In genomic region chr3:143752660-143753059, GRCm38 (mm10) we compare ENCODE assay signal across 30 mouse cellular contexts.
A peak's percentile ranks its signal among the peaks of the same experiment; 100 is the strongest.
DNase-seq lines count a peak whose midpoint lies in the region; ATAC-seq and TF ChIP-seq lines count a peak whose summit lies in the region.
"Had no signal": no experiment of that assay in that cellular context is flagged by ENCODE, and none has a peak within 500 bp of the region (broad histone marks: within the 10 kb centered on the region; RNA-seq: fewer than 3 reads in every experiment).

No protein-coding gene starts in this region.

- no peak for TF ChIP-seq EP300 in heart, postnatal 0 days (IDR thresholded peaks at IDR 0.05; ENCODE audit: low read depth)
- TF ChIP-seq EP300 in liver, postnatal 0 days (IDR thresholded peaks at IDR 0.05; ENCODE audit: low read depth), result no peak
- no peak for TF ChIP-seq EP300 in CH12.LX (IDR thresholded peaks at IDR 0.05; ENCODE audit: low read length)

- no peak for DNase-seq in heart, postnatal 0 days (ENCODE audit: low spot score)
- DNase-seq in heart, postnatal 10 days, result no peak
- no peak for DNase-seq in liver, postnatal 0 days
- DNase-seq in liver, embryonic 11.5 days (ENCODE audit: low spot score), result no peak
- peak; percentile 12 for DNase-seq in CH12.LX (ENCODE audit: extremely low read depth)
- no peak for DNase-seq in brain, embryonic 14.5 days (ENCODE audit: low read depth)
- no peak for DNase-seq in spleen, adult 18-20 months
- no peak for DNase-seq in Muller cell, postnatal 12 days (ENCODE audit: inconsistent ontology term)
- DNase-seq: adrenal gland, adult 8-10 months; cerebellum, adult 11 months; cerebellum, adult 9-10 months; cerebellum, postnatal 36 days; embryo, embryonic 11 days; heart, postnatal 36 days; kidney, adult 18-20 months; kidney, postnatal 4 days; layer of hippocampus, adult 9-11 months; right cerebral cortex, postnatal 4 days; thymus, adult 18-20 months; thymus, postnatal 25 days had no signal

- no peaks in the 10 kb centered on the region for H3K9me3 ChIP-seq in heart, postnatal 0 days (replicated peaks; ENCODE audit: control insufficient read depth, low read length)
- H3K9me3 ChIP-seq in liver, postnatal 0 days (ENCODE audit: low read length), result no peaks in the 10 kb centered on the region
- H3K9me3 ChIP-seq in liver, embryonic 11.5 days (ENCODE audit: control insufficient read depth, low read length), result no peaks in the 10 kb centered on the region
- H3K9me3 ChIP-seq in CH12.LX (replicated peaks; ENCODE audit: low read length), result no peaks in the 10 kb centered on the region
- H3K9me3 ChIP-seq: embryonic facial prominence, embryonic 12.5 days; hindbrain, embryonic 13.5 days; limb, embryonic 10.5 days; limb, embryonic 15.5 days; neural tube, embryonic 12.5 days had no signal

- no peaks in the 10 kb centered on the region for H3K27me3 ChIP-seq in heart, postnatal 0 days (ENCODE audit: control insufficient read depth, insufficient read depth, low read length)
- H3K27me3 ChIP-seq in liver, postnatal 0 days (ENCODE audit: insufficient read depth, low read length), result no peaks in the 10 kb centered on the region
- H3K27me3 ChIP-seq in liver, embryonic 11.5 days (replicated peaks; ENCODE audit: control insufficient read depth, insufficient read depth, low read length), result no peaks in the 10 kb centered on the region
- H3K27me3 ChIP-seq in CH12.LX (replicated peaks), result no peaks in the 10 kb centered on the region
- H3K27me3 ChIP-seq: embryonic facial prominence, embryonic 12.5 days; hindbrain, embryonic 13.5 days; limb, embryonic 15.5 days; neural tube, embryonic 12.5 days had no signal

- no peak overlapping the region for H3K4me2 ChIP-seq in heart, postnatal 0 days (ENCODE audit: low read depth, low read length)
- H3K4me2 ChIP-seq in liver, postnatal 0 days (ENCODE audit: low read depth, low read length), result no peak overlapping the region
- no peak overlapping the region for H3K4me2 ChIP-seq in liver, embryonic 11.5 days
- no peak overlapping the region for H3K4me2 ChIP-seq in CH12.LX (ENCODE audit: insufficient read depth, low read depth, poor library complexity, severe bottlenecking)
- H3K4me2 ChIP-seq: embryonic facial prominence, embryonic 12.5 days; hindbrain, embryonic 13.5 days; limb, embryonic 15.5 days; neural tube, embryonic 12.5 days had no signal

- no peaks in the 10 kb centered on the region for H3K79me2 ChIP-seq in CH12.LX (replicated peaks; ENCODE audit: control insufficient read depth, extremely low read depth, insufficient read depth, poor library complexity, severe bottlenecking)

- H3K4me1 ChIP-seq in heart, postnatal 0 days (ENCODE audit: control insufficient read depth, insufficient read depth), result no peaks in the 10 kb centered on the region
- no peaks in the 10 kb centered on the region for H3K4me1 ChIP-seq in liver, postnatal 0 days (ENCODE audit: insufficient read depth)
- H3K4me1 ChIP-seq in liver, embryonic 11.5 days (replicated peaks; ENCODE audit: control insufficient read depth, insufficient read depth, low read length), result no peaks in the 10 kb centered on the region
- H3K4me1 ChIP-seq in CH12.LX (ENCODE audit: control insufficient read depth in 1 of 2, insufficient read depth in 2 of 2), result no peaks in the 10 kb centered on the region
- H3K4me1 ChIP-seq: hindbrain, embryonic 13.5 days; neural tube, embryonic 12.5 days had no signal

- TF ChIP-seq CTCF in heart, postnatal 0 days (IDR thresholded peaks at IDR 0.05; ENCODE audit: low read depth), result 0 out of 2 replicates have a peak, but pooled peaks have one; percentile 7
- peak; percentile 21; the same call in 1 of the 2 replicates for TF ChIP-seq CTCF in liver, postnatal 0 days (IDR thresholded peaks at IDR 0.05; ENCODE audit: low read depth)
- peak; percentile 5 to 64; a peak in 2 of 4 replicates for TF ChIP-seq CTCF in CH12.LX (conservative IDR thresholded peaks at IDR 0.05 in 1 of 2, IDR thresholded peaks at IDR 0.05 in 1 of 2; ENCODE audit: low read depth in 2 of 2, low read length in 2 of 2)
- TF ChIP-seq CTCF in brain, embryonic 14.5 days (IDR thresholded peaks at IDR 0.05; ENCODE audit: borderline replicate concordance, extremely low read depth, insufficient read depth, insufficient read length), result 0 out of 2 replicates have a peak, but pooled peaks have one; percentile 12

- no peak for ATAC-seq in heart, postnatal 0 days (ENCODE audit: insufficient read depth, low read depth)
- no peak for ATAC-seq in liver, postnatal 0 days
- no peak for ATAC-seq in liver, embryonic 11.5 days (replicated peaks; ENCODE audit: low FRiP score)
- ATAC-seq: forebrain, embryonic 14.5 days; midbrain, embryonic 16.5 days had no signal

- 64% methylated on average over 1 of the region's 1 CpGs for WGBS in heart, postnatal 0 days
- WGBS in liver, postnatal 0 days (ENCODE audit: insufficient replicate concordance), result 53% methylated on average over 1 of the region's 1 CpGs
- WGBS in liver, embryonic 11.5 days, result 62% methylated on average over 1 of the region's 1 CpGs

- intact Hi-C loops in heart, postnatal 10 days (cut with DNase I), result no loop called here

- in situ Hi-C loops in CH12.LX (cut with MboI; ENCODE audit: low pct_ligation_motif_present, low pct_unique_long_range_greater_than_20kb, low sequenced_read_pairs), result no loop called here

- H3K36me3 ChIP-seq in heart, postnatal 0 days (replicated peaks; ENCODE audit: control insufficient read depth, insufficient read depth, low read length), result no peaks in the 10 kb centered on the region
- no peaks in the 10 kb centered on the region for H3K36me3 ChIP-seq in liver, postnatal 0 days (replicated peaks; ENCODE audit: insufficient read depth, low read length)
- H3K36me3 ChIP-seq in liver, embryonic 11.5 days (ENCODE audit: control insufficient read depth, insufficient read depth, low read length), result no peaks in the 10 kb centered on the region
- H3K36me3 ChIP-seq in CH12.LX (replicated peaks in 1 of 2; ENCODE audit: control insufficient read depth in 1 of 2, insufficient read depth in 1 of 2, low read length in 1 of 2), result no peaks in the 10 kb centered on the region
- H3K36me3 ChIP-seq: embryonic facial prominence, embryonic 12.5 days; hindbrain, embryonic 13.5 days; limb, embryonic 10.5 days; limb, embryonic 15.5 days; neural tube, embryonic 12.5 days had no signal

- TF ChIP-seq POLR2A in CH12.LX (IDR thresholded peaks at IDR 0.05; ENCODE audit: low read depth, low read length), result no peak
- no peak for TF ChIP-seq POLR2A in brain, embryonic 14.5 days (IDR thresholded peaks at IDR 0.05; ENCODE audit: borderline replicate concordance, extremely low read depth, insufficient read depth, insufficient read length, poor library complexity, severe bottlenecking)

- no peak overlapping the region for H3K4me3 ChIP-seq in heart, postnatal 0 days (ENCODE audit: low read depth, low read length)
- H3K4me3 ChIP-seq in liver, postnatal 0 days (ENCODE audit: low read depth, low read length), result no peak overlapping the region
- no peak overlapping the region for H3K4me3 ChIP-seq in liver, embryonic 11.5 days (ENCODE audit: low read depth, low read length)
- H3K4me3 ChIP-seq in CH12.LX (replicated peaks in 1 of 3; ENCODE audit: low read depth in 2 of 3, low read length in 2 of 3, poor library complexity in 1 of 3), result no peak overlapping the region
- H3K4me3 ChIP-seq: embryonic facial prominence, embryonic 12.5 days; hindbrain, embryonic 13.5 days; limb, embryonic 10.5 days; limb, embryonic 15.5 days; myocyte; neural tube, embryonic 12.5 days had no signal

- H3K9ac ChIP-seq in heart, postnatal 0 days (replicated peaks; ENCODE audit: low read depth, low read length), result no peak overlapping the region
- H3K9ac ChIP-seq in liver, postnatal 0 days (replicated peaks), result no peak overlapping the region
- H3K9ac ChIP-seq in liver, embryonic 11.5 days (ENCODE audit: low read depth, low read length), result no peak overlapping the region
- H3K9ac ChIP-seq in CH12.LX (ENCODE audit: insufficient read depth, low read depth), result no peak overlapping the region
- H3K9ac ChIP-seq: embryonic facial prominence, embryonic 12.5 days; hindbrain, embryonic 13.5 days; limb, embryonic 15.5 days; liver, embryonic 14.5 days; neural tube, embryonic 12.5 days had no signal

- dilution Hi-C loops in CH12.LX (cut with MboI; ENCODE audit: extremely low pct_ligation_motif_present, extremely low pct_unique_long_range_greater_than_20kb, low sequenced_read_pairs), result no loop called here

- H3K27ac ChIP-seq in heart, postnatal 0 days (ENCODE audit: low read depth), result no peak overlapping the region
- H3K27ac ChIP-seq in liver, postnatal 0 days (ENCODE audit: low read depth), result no peak overlapping the region
- no peak overlapping the region for H3K27ac ChIP-seq in liver, embryonic 11.5 days (ENCODE audit: low read depth, low read length)
- H3K27ac ChIP-seq in CH12.LX (ENCODE audit: insufficient read depth, low read depth), result no peak overlapping the region
- H3K27ac ChIP-seq: embryonic facial prominence, embryonic 12.5 days; hindbrain, embryonic 13.5 days; limb, embryonic 10.5 days; limb, embryonic 15.5 days; liver, embryonic 14.5 days; macrophage; neural tube, embryonic 12.5 days had no signal

- peak; percentile 53 for TF ChIP-seq RAD21 in CH12.LX (IDR thresholded peaks at IDR 0.05; ENCODE audit: low read depth, low read length)

TF ChIP-seq in CH12.LX, 34 proteins besides CTCF, POLR2A, EP300 and RAD21:
- peak; percentile 59 for TF ChIP-seq SMC3 (IDR thresholded peaks at IDR 0.05; ENCODE audit: low read depth, low read length)
- no peak for TF ChIP-seq RCOR1 (conservative IDR thresholded peaks at IDR 0.05; ENCODE audit: low read depth, low read length)
- TF ChIP-seq BHLHE40 (IDR thresholded peaks at IDR 0.05; ENCODE audit: low read depth, low read length), result no peak
- peak; percentile 1; the same call in 1 of the 2 replicates for TF ChIP-seq ZC3H11A (IDR thresholded peaks at IDR 0.05; ENCODE audit: low read depth, low read length)
